Mouse (Mus musculus): Measurements from ENCODE around the gene Tns1.

GRCm38 (mm10) chr1:73957428-73957827 lies 166.8 kb downstream of the Tns1 start:
- no peak for TF ChIP-seq POLR2A (IDR thresholded peaks at IDR 0.05; ENCODE audit: insufficient read length, low read depth)
- TF ChIP-seq TCF3 (IDR thresholded peaks at IDR 0.05; ENCODE audit: insufficient read length, low read depth), result no peak
- no peak for TF ChIP-seq TCF12 (IDR thresholded peaks at IDR 0.05; ENCODE audit: insufficient read depth, poor library complexity, severe bottlenecking)
- TF ChIP-seq USF1 (IDR thresholded peaks at IDR 0.05; ENCODE audit: low read depth), result no peak
